Mouse (Mus musculus): Measurements from ENCODE around the gene E330017A01Rik. TPM values are rescaled to one million over a fixed set of nuclear protein-coding genes. Genes with fewer than 3 reads are reported as not detected.

Gene E330017A01Rik
- total and polyA plus RNA-seq, 2 experiments: not detected

DNA sequence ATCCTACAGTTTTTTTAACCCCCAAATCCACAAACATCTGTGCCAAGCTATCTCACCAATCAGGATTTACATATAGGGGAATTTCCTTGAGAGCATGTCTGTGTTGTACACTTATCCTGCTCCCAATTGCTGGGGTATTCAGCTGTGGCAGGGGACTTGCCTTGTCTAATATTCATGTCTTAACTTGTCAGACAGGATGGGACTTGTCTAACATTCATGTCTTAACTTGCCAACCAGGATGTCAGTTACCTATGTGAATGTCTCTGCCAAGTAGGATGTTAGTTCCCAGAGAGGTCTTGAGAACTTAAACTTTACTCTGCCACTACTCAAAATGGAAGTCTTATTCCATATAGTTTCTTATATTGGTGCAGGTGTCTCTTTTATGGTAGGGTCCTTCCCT, 49.1 kb downstream of the E330017A01Rik start:
- H3K27me3 ChIP-seq (ENCODE audit: control insufficient read depth, insufficient read depth, low read length): no peaks in the 10 kb centered on the region
- DNase-seq (ENCODE audit: extremely low read depth, low read depth, low spot score): no peak
- no peaks in the 10 kb centered on the region for H3K4me1 ChIP-seq (ENCODE audit: control insufficient read depth, insufficient read depth, low read length)
- no peaks in the 10 kb centered on the region for H3K36me3 ChIP-seq (ENCODE audit: control insufficient read depth, insufficient read depth, low read length)
- no peaks in the 10 kb centered on the region for H3K79me2 ChIP-seq (ENCODE audit: control insufficient read depth, insufficient read depth, low read length)
- no peak overlapping the region for H3K9ac ChIP-seq (ENCODE audit: low read depth, low read length)
- H3K27ac ChIP-seq (replicated peaks; ENCODE audit: insufficient read depth, low read depth, low read length): no peak overlapping the region
- no peak for TF ChIP-seq CTCF (IDR thresholded peaks at IDR 0.05; ENCODE audit: low read depth, low read length)
- TF ChIP-seq POLR2A (IDR thresholded peaks at IDR 0.05; ENCODE audit: extremely low read depth, insufficient read depth, low read length): no peak
- no peak overlapping the region for H3K4me3 ChIP-seq (ENCODE audit: insufficient read depth, low read depth, low read length)

Other genes with a start within 250 kb of the E330017A01Rik start
- gene Dcbld2, start 230.3 kb downstream of the E330017A01Rik start, total RNA-seq (2014; rRNA removed): 1.9 and 2.7 TPM in 2 replicates
- 1.1 and 1.3 TPM in 2 replicates for gene Dcbld2, start 230.3 kb downstream of the E330017A01Rik start, polyA plus RNA-seq (2012; rRNA removed)
- 3.2 and 4.8 TPM in 2 replicates for gene St3gal6, start 114.5 kb downstream of the E330017A01Rik start, total RNA-seq (2014; rRNA removed)
- gene St3gal6, start 114.5 kb downstream of the E330017A01Rik start, polyA plus RNA-seq (2012; rRNA removed): 5.1 and 6.2 TPM in 2 replicates
- not detected in 2 replicates for gene Gm813, start 21.8 kb downstream of the E330017A01Rik start, total RNA-seq (2014; rRNA removed)
- gene Gm813, start 21.8 kb downstream of the E330017A01Rik start, polyA plus RNA-seq (2012; rRNA removed): not detected in 2 replicates
- gene Cpox, start 31.6 kb upstream of the E330017A01Rik start, total RNA-seq (2014; rRNA removed): 59.9 and 68.1 TPM in 2 replicates
- 65.0 and 75.2 TPM in 2 replicates for gene Cpox, start 31.6 kb upstream of the E330017A01Rik start, polyA plus RNA-seq (2012; rRNA removed)
- not detected in 2 replicates for gene Gpr15, start 80.3 kb upstream of the E330017A01Rik start, total RNA-seq (2014; rRNA removed)
- 0.10 TPM in 1 of 2 replicates, not detected in the other for gene Gpr15, start 80.3 kb upstream of the E330017A01Rik start, polyA plus RNA-seq (2012; rRNA removed)
- 8.4 and 9.1 TPM in 2 replicates for gene Cldnd1, start 89.2 kb upstream of the E330017A01Rik start, total RNA-seq (2014; rRNA removed)
- gene Cldnd1, start 89.2 kb upstream of the E330017A01Rik start, polyA plus RNA-seq (2012; rRNA removed): 30.5 and 32.3 TPM in 2 replicates
- not detected in 2 replicates for gene Olfr172, start 124.4 kb upstream of the E330017A01Rik start, total RNA-seq (2014; rRNA removed)
- gene Olfr172, start 124.4 kb upstream of the E330017A01Rik start, polyA plus RNA-seq (2012; rRNA removed): not detected in 2 replicates
- not detected in 2 replicates for gene Olfr173, start 161.5 kb upstream of the E330017A01Rik start, total RNA-seq (2014; rRNA removed)
- not detected in 2 replicates for gene Olfr173, start 161.5 kb upstream of the E330017A01Rik start, polyA plus RNA-seq (2012; rRNA removed)
- gene Olfr175-ps1, start 188.0 kb upstream of the E330017A01Rik start, total RNA-seq (2014; rRNA removed): not detected in 2 replicates
- not detected in 2 replicates for gene Olfr175-ps1, start 188.0 kb upstream of the E330017A01Rik start, polyA plus RNA-seq (2012; rRNA removed)
- not detected in 2 replicates for gene Olfr177, start 236.0 kb upstream of the E330017A01Rik start, total RNA-seq (2014; rRNA removed)
- gene Olfr177, start 236.0 kb upstream of the E330017A01Rik start, polyA plus RNA-seq (2012; rRNA removed): not detected in 2 replicates

All from liver, adult 2 months (tissue).